Mouse (Mus musculus): Measurements from ENCODE around the gene Wdr86.

- TF ChIP-seq CTCF (IDR thresholded peaks at IDR 0.05; ENCODE audit: extremely low read depth, insufficient read depth, low read length) (no peak), POLR2A (IDR thresholded peaks at IDR 0.05; ENCODE audit: extremely low read depth, insufficient read depth, low read length) (no peak)
These were observed 19.2 kb upstream of the Wdr86 start for GRCm38 (mm10) chr5:24749731-24750130.

Data from cortical plate, adult 2 months (tissue).